Mouse (Mus musculus): ENCODE data around the gene Phkg2. TPM values are rescaled to one million over a fixed set of nuclear protein-coding genes. Genes with fewer than 3 reads are reported as not detected.

Phkg2 gene
- polyA plus RNA-seq, 1 experiment from 2014 or later = 46.6 TPM

Other genes with a start within 250 kb of the Phkg2 start
- 18.7 and 19.0 TPM in 2 replicates for gene Zfp768, start 227.8 kb upstream of the Phkg2 start, polyA plus RNA-seq (2016; fragmentation: Nextera tagmentation; extraction: Ambion mirVana)
- 5.3 and 6.7 TPM in 2 replicates for gene Zfp747, start 197.3 kb upstream of the Phkg2 start, polyA plus RNA-seq (2016; fragmentation: Nextera tagmentation; extraction: Ambion mirVana)
- gene 9130019O22Rik, start 186.2 kb upstream of the Phkg2 start, polyA plus RNA-seq (2016; fragmentation: Nextera tagmentation; extraction: Ambion mirVana) = 4.6 and 4.8 TPM in 2 replicates
- gene E430018J23Rik, start 179.7 kb upstream of the Phkg2 start, polyA plus RNA-seq (2016; fragmentation: Nextera tagmentation; extraction: Ambion mirVana) = 3.8 and 5.5 TPM in 2 replicates
- gene Zfp764, start 166.5 kb upstream of the Phkg2 start, polyA plus RNA-seq (2016; fragmentation: Nextera tagmentation; extraction: Ambion mirVana) = 5.1 and 6.6 TPM in 2 replicates
- 20.9 and 26.8 TPM in 2 replicates for gene Zfp688, start 151.3 kb upstream of the Phkg2 start, polyA plus RNA-seq (2016; fragmentation: Nextera tagmentation; extraction: Ambion mirVana)
- 6.6 and 7.0 TPM in 2 replicates for gene Zfp689, start 124.2 kb upstream of the Phkg2 start, polyA plus RNA-seq (2016; fragmentation: Nextera tagmentation; extraction: Ambion mirVana)
- gene Prr14, start 113.7 kb upstream of the Phkg2 start, polyA plus RNA-seq (2016; fragmentation: Nextera tagmentation; extraction: Ambion mirVana) = 35.6 and 42.2 TPM in 2 replicates
- 6.4 and 13.0 TPM in 2 replicates for gene Fbrs, start 94.1 kb upstream of the Phkg2 start, polyA plus RNA-seq (2016; fragmentation: Nextera tagmentation; extraction: Ambion mirVana)
- 47.4 and 56.4 TPM in 2 replicates for gene Srcap, start 61.4 kb upstream of the Phkg2 start, polyA plus RNA-seq (2016; fragmentation: Nextera tagmentation; extraction: Ambion mirVana)
- 9.4 and 10.0 TPM in 2 replicates for gene Gm42715, start 53.8 kb upstream of the Phkg2 start, polyA plus RNA-seq (2016; fragmentation: Nextera tagmentation; extraction: Ambion mirVana)
- gene Tmem265, start 11.9 kb upstream of the Phkg2 start, polyA plus RNA-seq (2016; fragmentation: Nextera tagmentation; extraction: Ambion mirVana) = 4.7 and 5.2 TPM in 2 replicates
- 9.5 and 10.2 TPM in 2 replicates for gene Ccdc189, start 15.3 kb downstream of the Phkg2 start, polyA plus RNA-seq (2016; fragmentation: Nextera tagmentation; extraction: Ambion mirVana)
- 37.5 and 46.3 TPM in 2 replicates for gene Rnf40, start 15.4 kb downstream of the Phkg2 start, polyA plus RNA-seq (2016; fragmentation: Nextera tagmentation; extraction: Ambion mirVana)
- gene Zfp629, start 42.5 kb downstream of the Phkg2 start, polyA plus RNA-seq (2016; fragmentation: Nextera tagmentation; extraction: Ambion mirVana) = 13.0 and 13.8 TPM in 2 replicates
- gene Bcl7c, start 135.6 kb downstream of the Phkg2 start, polyA plus RNA-seq (2016; fragmentation: Nextera tagmentation; extraction: Ambion mirVana) = 32.3 and 59.4 TPM in 2 replicates
- 3.4 and 6.5 TPM in 2 replicates for gene Ctf1, start 139.4 kb downstream of the Phkg2 start, polyA plus RNA-seq (2016; fragmentation: Nextera tagmentation; extraction: Ambion mirVana)
- gene Ctf2, start 158.8 kb downstream of the Phkg2 start, polyA plus RNA-seq (2016; fragmentation: Nextera tagmentation; extraction: Ambion mirVana) = 0.26 TPM in 1 of 2 replicates, not detected in the other
- gene Fbxl19, start 171.2 kb downstream of the Phkg2 start, polyA plus RNA-seq (2016; fragmentation: Nextera tagmentation; extraction: Ambion mirVana) = 3.4 and 4.8 TPM in 2 replicates
- 12.9 and 19.8 TPM in 2 replicates for gene Orai3, start 196.5 kb downstream of the Phkg2 start, polyA plus RNA-seq (2016; fragmentation: Nextera tagmentation; extraction: Ambion mirVana)
- 13.2 and 23.7 TPM in 2 replicates for gene Setd1a, start 203.3 kb downstream of the Phkg2 start, polyA plus RNA-seq (2016; fragmentation: Nextera tagmentation; extraction: Ambion mirVana)
- not detected in 2 replicates for gene Gm49388, start 212.3 kb downstream of the Phkg2 start, polyA plus RNA-seq (2016; fragmentation: Nextera tagmentation; extraction: Ambion mirVana)
- gene Hsd3b7, start 227.3 kb downstream of the Phkg2 start, polyA plus RNA-seq (2016; fragmentation: Nextera tagmentation; extraction: Ambion mirVana) = 14.9 and 17.1 TPM in 2 replicates